Mouse (Mus musculus): ENCODE measurements around the gene Erbb2. TPM values are rescaled to one million over a fixed set of nuclear protein-coding genes. Genes with fewer than 3 reads are reported as not detected.

The Erbb2 gene
- total and polyA plus RNA-seq, 2 experiments from 2014 or later = 3.7 to 4.9 TPM

GRCm38 (mm10) chr11:98461109-98461720 is 48.9 kb downstream of the Erbb2 start:
- WGBS = 58% methylated on average over 6 of the region's 6 CpGs
- peaks cover 12% of the 10 kb centered on the region for H3K27me3 ChIP-seq (ENCODE audit: insufficient read depth, low read length)

GRCm38 (mm10) chr11:98462255-98462654 is 50.0 kb downstream of the Erbb2 start:
- no peak overlapping the region for H3K4me2 ChIP-seq (ENCODE audit: low read depth)
- peaks cover 12% of the 10 kb centered on the region for H3K27me3 ChIP-seq (ENCODE audit: insufficient read depth, low read length)
- no peak overlapping the region for H3K9ac ChIP-seq
- DNase-seq (no peak), ATAC-seq (no peak)
- TF ChIP-seq CTCF (IDR thresholded peaks at IDR 0.05; ENCODE audit: low read depth) = no peak
- no peaks in the 10 kb centered on the region for H3K9me3 ChIP-seq (ENCODE audit: low read length)
- H3K36me3 ChIP-seq (ENCODE audit: insufficient read depth) = no peaks in the 10 kb centered on the region
- no peak overlapping the region for H3K27ac ChIP-seq (ENCODE audit: low read depth, low read length)
- 85% methylated on average over 6 of the region's 6 CpGs for WGBS
- H3K4me3 ChIP-seq (ENCODE audit: low read depth, low read length) = no peak overlapping the region
- H3K4me1 ChIP-seq (ENCODE audit: insufficient read depth) = no peaks in the 10 kb centered on the region

More at GRCm38 (mm10) chr11:98461109-98461720, 48.9 kb downstream of the Erbb2 start:
- no peak overlapping the region for H3K4me3 ChIP-seq (ENCODE audit: low read depth, low read length)
- no peaks in the 10 kb centered on the region for H3K36me3 ChIP-seq (ENCODE audit: insufficient read depth)
- TF ChIP-seq CTCF (IDR thresholded peaks at IDR 0.05; ENCODE audit: low read depth) = no peak
- no peak for DNase-seq
- no peaks in the 10 kb centered on the region for H3K9me3 ChIP-seq (ENCODE audit: low read length)
- H3K4me2 ChIP-seq (ENCODE audit: low read depth) = no peak overlapping the region
- no peak for ATAC-seq
- no peak overlapping the region for H3K9ac ChIP-seq
- no peaks in the 10 kb centered on the region for H3K4me1 ChIP-seq (ENCODE audit: insufficient read depth)
- no peak overlapping the region for H3K27ac ChIP-seq (ENCODE audit: low read depth, low read length)

GRCm38 (mm10) chr11:98463911-98464310 is 51.6 kb downstream of the Erbb2 start:
- WGBS = 84% methylated on average over 9 of the region's 9 CpGs
- H3K4me2 ChIP-seq (ENCODE audit: low read depth) = no peak overlapping the region
- H3K27ac ChIP-seq (ENCODE audit: low read depth, low read length) = no peak overlapping the region
- H3K9ac ChIP-seq = no peak overlapping the region
- H3K4me1 ChIP-seq (ENCODE audit: insufficient read depth) = no peaks in the 10 kb centered on the region
- H3K27me3 ChIP-seq (ENCODE audit: insufficient read depth, low read length) = peaks cover 12% of the 10 kb centered on the region; the same call in 1 of the 2 replicates
- no peak overlapping the region for H3K4me3 ChIP-seq (ENCODE audit: low read depth, low read length)
- no peaks in the 10 kb centered on the region for H3K36me3 ChIP-seq (ENCODE audit: insufficient read depth)
- H3K9me3 ChIP-seq (ENCODE audit: low read length) = no peaks in the 10 kb centered on the region
- DNase-seq (no peak), ATAC-seq (no peak)
- no peak for TF ChIP-seq CTCF (IDR thresholded peaks at IDR 0.05; ENCODE audit: low read depth)

GRCm38 (mm10) chr11:98464516-98464915 is 52.2 kb downstream of the Erbb2 start:
- Histone ChIP-seq H3K4me1 (ENCODE audit: insufficient read depth) (no peaks in the 10 kb centered on the region), H3K27me3 (ENCODE audit: insufficient read depth, low read length) (peaks cover 6% of the 10 kb centered on the region; the same call in 1 of the 2 replicates), H3K27ac (ENCODE audit: low read depth, low read length) (no peak overlapping the region), H3K36me3 (ENCODE audit: insufficient read depth) (no peaks in the 10 kb centered on the region), H3K9me3 (ENCODE audit: low read length) (no peaks in the 10 kb centered on the region), H3K4me2 (ENCODE audit: low read depth) (no peak overlapping the region), H3K4me3 (ENCODE audit: low read depth, low read length) (no peak overlapping the region), H3K9ac (no peak overlapping the region)
- WGBS = 79% methylated on average over 6 of the region's 6 CpGs
- ATAC-seq (no peak), DNase-seq (no peak)
- TF ChIP-seq CTCF (IDR thresholded peaks at IDR 0.05; ENCODE audit: low read depth) = no peak

GRCm38 (mm10) chr11:98469761-98470714 is 57.8 kb downstream of the Erbb2 start:
- H3K9me3 ChIP-seq (ENCODE audit: low read length) = no peaks in the 10 kb centered on the region
- 80% methylated on average over 22 of the region's 22 CpGs for WGBS
- H3K9ac ChIP-seq = no peak overlapping the region
- no peaks in the 10 kb centered on the region for H3K4me1 ChIP-seq (ENCODE audit: insufficient read depth)
- ATAC-seq (no peak), DNase-seq (no peak)
- H3K36me3 ChIP-seq (ENCODE audit: insufficient read depth) = no peaks in the 10 kb centered on the region
- no peak overlapping the region for H3K4me2 ChIP-seq (ENCODE audit: low read depth)
- no peak overlapping the region for H3K4me3 ChIP-seq (ENCODE audit: low read depth, low read length)
- H3K27me3 ChIP-seq (ENCODE audit: insufficient read depth, low read length) = no peaks in the 10 kb centered on the region
- no peak for TF ChIP-seq CTCF (IDR thresholded peaks at IDR 0.05; ENCODE audit: low read depth)
- H3K27ac ChIP-seq (ENCODE audit: low read depth, low read length) = no peak overlapping the region

GRCm38 (mm10) chr11:98470795-98471194 is 58.5 kb downstream of the Erbb2 start:
- H3K27me3 ChIP-seq (ENCODE audit: insufficient read depth, low read length) = no peaks in the 10 kb centered on the region
- no peak for DNase-seq
- H3K4me3 ChIP-seq (ENCODE audit: low read depth, low read length) = no peak overlapping the region
- no peaks in the 10 kb centered on the region for H3K36me3 ChIP-seq (ENCODE audit: insufficient read depth)
- no peak for ATAC-seq
- TF ChIP-seq CTCF (IDR thresholded peaks at IDR 0.05; ENCODE audit: low read depth) = no peak
- H3K4me1 ChIP-seq (ENCODE audit: insufficient read depth) = no peaks in the 10 kb centered on the region
- no peak overlapping the region for H3K27ac ChIP-seq (ENCODE audit: low read depth, low read length)
- no peak overlapping the region for H3K9ac ChIP-seq
- H3K4me2 ChIP-seq (ENCODE audit: low read depth) = no peak overlapping the region
- H3K9me3 ChIP-seq (ENCODE audit: low read length) = no peaks in the 10 kb centered on the region
- WGBS = 84% methylated on average over 6 of the region's 6 CpGs

GRCm38 (mm10) chr11:98472696-98473095 is 60.4 kb downstream of the Erbb2 start:
- Histone ChIP-seq H3K9ac (no peak overlapping the region), H3K4me3 (ENCODE audit: low read depth, low read length) (no peak overlapping the region), H3K27ac (ENCODE audit: low read depth, low read length) (no peak overlapping the region), H3K4me1 (ENCODE audit: insufficient read depth) (no peaks in the 10 kb centered on the region), H3K9me3 (ENCODE audit: low read length) (no peaks in the 10 kb centered on the region), H3K36me3 (ENCODE audit: insufficient read depth) (no peaks in the 10 kb centered on the region), H3K27me3 (ENCODE audit: insufficient read depth, low read length) (no peaks in the 10 kb centered on the region), H3K4me2 (ENCODE audit: low read depth) (no peak overlapping the region)
- no peak for ATAC-seq
- WGBS = 36% methylated on average over 4 of the region's 4 CpGs
- DNase-seq = peak; percentile 10
- no peak for TF ChIP-seq CTCF (IDR thresholded peaks at IDR 0.05; ENCODE audit: low read depth)
